Mouse (Mus musculus): ENCODE data around the gene Pard3b.

DNA sequence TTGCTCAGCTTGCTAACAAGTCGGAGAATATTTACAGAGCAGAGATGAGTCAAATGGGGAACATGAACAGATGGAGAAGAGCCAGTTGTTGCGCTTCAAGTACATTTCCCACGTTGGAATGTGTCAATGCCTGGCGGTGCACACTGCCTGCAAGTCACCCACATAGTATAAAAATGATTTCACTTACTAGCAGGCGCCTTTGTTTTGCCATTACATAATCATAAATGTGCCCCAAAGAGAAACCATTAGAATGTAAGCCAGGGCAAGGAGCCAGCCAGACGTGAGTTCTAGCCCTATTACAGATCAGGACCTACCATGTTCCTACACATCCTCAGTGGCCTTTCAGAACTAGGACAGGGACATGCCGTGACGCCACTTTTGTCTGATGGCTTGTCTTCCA lies 1048.9 kb downstream of the Pard3b start:
- TF ChIP-seq CTCF (IDR thresholded peaks at IDR 0.05; ENCODE audit: low read depth, low read length) (no peak), POLR2A (IDR thresholded peaks at IDR 0.05; ENCODE audit: insufficient read depth, low read length) (no peak)

All from ES-Bruce4 (cell line).